Mouse (Mus musculus): ENCODE data around the gene Dennd5a. TPM values are rescaled to one million over a fixed set of nuclear protein-coding genes. Genes with fewer than 3 reads are reported as not detected.
A peak's percentile ranks its signal among the peaks of the same experiment; 100 is the strongest.
"Not testable (repeated sequence)": the region's sequence is repeated elsewhere in the genome, so short reads cannot be mapped to it uniquely, and the experiment has no call there.

Gene Dennd5a
- polyA plus RNA-seq, 1 experiment, result 270 TPM

- Histone ChIP-seq H3K27me3 (ENCODE audit: control insufficient read depth, insufficient read depth, low read length) (no peaks in the 10 kb centered on the region), H3K4me1 (ENCODE audit: control insufficient read depth, insufficient read depth, low read length) (peaks cover 6% of the 10 kb centered on the region), H3K27ac (ENCODE audit: insufficient read depth, low read length) (no peak overlapping the region), H3K4me3 (replicated peaks; ENCODE audit: insufficient read depth, low read depth, low read length) (no peak overlapping the region)
- 90% methylated on average over 4 of the region's 4 CpGs for WGBS
- DNase-seq, result no peak
- TF ChIP-seq CTCF (IDR thresholded peaks at IDR 0.05; ENCODE audit: borderline replicate concordance, insufficient read depth, low read depth, low read length) (no peak), POLR2A (IDR thresholded peaks at IDR 0.05; ENCODE audit: borderline replicate concordance, insufficient read depth, low read length) (no peak)
Measured at GRCm38 (mm10) chr7:109998388-109998787, 38.1 kb upstream of the Dennd5a start.

- TF ChIP-seq CTCF (IDR thresholded peaks at IDR 0.05; ENCODE audit: borderline replicate concordance, insufficient read depth, low read depth, low read length) (no peak), POLR2A (IDR thresholded peaks at IDR 0.05; ENCODE audit: borderline replicate concordance, insufficient read depth, low read length) (no peak)
- Histone ChIP-seq H3K4me1 (ENCODE audit: control insufficient read depth, insufficient read depth, low read length) (peaks cover 11% of the 10 kb centered on the region), H3K27ac (ENCODE audit: insufficient read depth, low read length) (no peak overlapping the region), H3K27me3 (ENCODE audit: control insufficient read depth, insufficient read depth, low read length) (no peaks in the 10 kb centered on the region), H3K4me3 (replicated peaks; ENCODE audit: insufficient read depth, low read depth, low read length) (no peak overlapping the region)
- 33% methylated on average over 2 of the region's 2 CpGs for WGBS
- DNase-seq, result peak; percentile 46 to 68
Measured at GRCm38 (mm10) chr7:109993157-109993959, 33.1 kb upstream of the Dennd5a start.

GRCm38 (mm10) chr7:109991286-109991685 is 31.0 kb upstream of the Dennd5a start:
- no peaks in the 10 kb centered on the region for H3K27me3 ChIP-seq (ENCODE audit: control insufficient read depth, insufficient read depth, low read length)
- no peak for DNase-seq
- H3K27ac ChIP-seq (ENCODE audit: insufficient read depth, low read length), result no peak overlapping the region
- TF ChIP-seq CTCF (IDR thresholded peaks at IDR 0.05; ENCODE audit: borderline replicate concordance, insufficient read depth, low read depth, low read length), result no peak
- TF ChIP-seq POLR2A (IDR thresholded peaks at IDR 0.05; ENCODE audit: borderline replicate concordance, insufficient read depth, low read length), result no peak
- H3K4me1 ChIP-seq (ENCODE audit: control insufficient read depth, insufficient read depth, low read length), result peaks cover 11% of the 10 kb centered on the region
- 97% methylated on average over 1 of the region's 1 CpGs for WGBS
- H3K4me3 ChIP-seq (replicated peaks; ENCODE audit: insufficient read depth, low read depth, low read length), result no peak overlapping the region

- peak within 1 kb of the TSS; percentile 65 for H3K4me3 ChIP-seq (replicated peaks; ENCODE audit: insufficient read depth, low read depth, low read length)
- peak; percentile 39 to 54 for DNase-seq
- H3K27ac ChIP-seq (ENCODE audit: insufficient read depth, low read length); H3K4me1 ChIP-seq (ENCODE audit: control insufficient read depth, insufficient read depth, low read length); H3K27me3 ChIP-seq (ENCODE audit: control insufficient read depth, insufficient read depth, low read length): not testable (repeated sequence)
- WGBS, result 29% methylated on average over 6 of the region's 6 CpGs
Measured at GRCm38 (mm10) chr7:109986775-109987174, 26.5 kb upstream of the Dennd5a start, which contains the start of gene Tmem41b. TSS of gene Tmem41b (minus strand) at chr7:109986929.

- TF ChIP-seq POLR2A (IDR thresholded peaks at IDR 0.05; ENCODE audit: borderline replicate concordance, insufficient read depth, low read length) (peak; percentile 40; the same call in 1 of the 2 replicates), CTCF (IDR thresholded peaks at IDR 0.05; ENCODE audit: borderline replicate concordance, insufficient read depth, low read depth, low read length) (no peak)
- H3K27ac ChIP-seq (ENCODE audit: insufficient read depth, low read length), result no peak overlapping the region; the same call in 1 of the 2 replicates
- DNase-seq, result peak; percentile 99
- no peaks in the 10 kb centered on the region for H3K4me1 ChIP-seq (ENCODE audit: control insufficient read depth, insufficient read depth, low read length)
- peak overlapping the region; percentile 65 for H3K4me3 ChIP-seq (replicated peaks; ENCODE audit: insufficient read depth, low read depth, low read length)
- no peaks in the 10 kb centered on the region for H3K27me3 ChIP-seq (ENCODE audit: control insufficient read depth, insufficient read depth, low read length)
- under 1% methylated on average over 43 of the region's 43 CpGs for WGBS
Measured at GRCm38 (mm10) chr7:109986133-109986669, 25.9 kb upstream of the Dennd5a start.

- H3K27ac ChIP-seq (ENCODE audit: insufficient read depth, low read length), result no peak overlapping the region; the same call in 1 of the 2 replicates
- H3K4me3 ChIP-seq (replicated peaks; ENCODE audit: insufficient read depth, low read depth, low read length), result peak overlapping the region; percentile 65
- H3K27me3 ChIP-seq (ENCODE audit: control insufficient read depth, insufficient read depth, low read length), result no peaks in the 10 kb centered on the region
- WGBS, result under 1% methylated on average over 27 of the region's 27 CpGs
- no peak for DNase-seq
- TF ChIP-seq POLR2A (IDR thresholded peaks at IDR 0.05; ENCODE audit: borderline replicate concordance, insufficient read depth, low read length) (no peak), CTCF (IDR thresholded peaks at IDR 0.05; ENCODE audit: borderline replicate concordance, insufficient read depth, low read depth, low read length) (no peak)
- no peaks in the 10 kb centered on the region for H3K4me1 ChIP-seq (ENCODE audit: control insufficient read depth, insufficient read depth, low read length)
Measured at GRCm38 (mm10) chr7:109985661-109986132, 25.4 kb upstream of the Dennd5a start.

- 45% methylated on average over 5 of the region's 5 CpGs for WGBS
- not testable (repeated sequence) for H3K4me3 ChIP-seq (replicated peaks; ENCODE audit: insufficient read depth, low read depth, low read length); H3K27ac ChIP-seq (ENCODE audit: insufficient read depth, low read length); DNase-seq; H3K4me1 ChIP-seq (ENCODE audit: control insufficient read depth, insufficient read depth, low read length); H3K27me3 ChIP-seq (ENCODE audit: control insufficient read depth, insufficient read depth, low read length)
Measured at GRCm38 (mm10) chr7:109984608-109985007, 24.3 kb upstream of the Dennd5a start.

- peak; percentile 51 to 59 for DNase-seq
- H3K27ac ChIP-seq (ENCODE audit: insufficient read depth, low read length); H3K4me1 ChIP-seq (ENCODE audit: control insufficient read depth, insufficient read depth, low read length); H3K27me3 ChIP-seq (ENCODE audit: control insufficient read depth, insufficient read depth, low read length); H3K4me3 ChIP-seq (replicated peaks; ENCODE audit: insufficient read depth, low read depth, low read length): not testable (repeated sequence)
- WGBS, result 46% methylated on average over 5 of the region's 5 CpGs
Measured at GRCm38 (mm10) chr7:109977131-109977530, 16.9 kb upstream of the Dennd5a start.
